Mouse (Mus musculus): Measurements from ENCODE around the gene Sesn2.
A peak's percentile ranks its signal among the peaks of the same experiment; 100 is the strongest.

- TF ChIP-seq CTCF (IDR thresholded peaks at IDR 0.05; ENCODE audit: borderline replicate concordance, insufficient read depth, low read length) (no peak), POLR2A (IDR thresholded peaks at IDR 0.05; ENCODE audit: low read depth, low read length) (peak; percentile 85)
Observed at GRCm38 (mm10) chr4:132535406-132536121, 25.3 kb upstream of the Sesn2 start, which contains the start of gene Dnajc8.

Measured in embryonic fibroblast, embryonic 13.5 days (primary cell).